Mouse (Mus musculus): ENCODE data around the gene Tpm4. TPM values are rescaled to one million over a fixed set of nuclear protein-coding genes. Genes with fewer than 3 reads are reported as not detected.

Gene Tpm4
- 54.5 and 55.8 TPM in 2 replicates for polyA plus RNA-seq (2012; rRNA removed)

GRCm38 (mm10) chr8:72134756-72135445, at the start of gene Tpm4:
Gene Tpm4, plus strand, starts transcription at chr8:72134975.

GRCm38 (mm10) chr8:72106740-72107139, 28.0 kb upstream of the Tpm4 start, which contains the start of gene Olfr374:
Gene Olfr374, plus strand, starts transcription at chr8:72107040.

GRCm38 (mm10) chr8:72160707-72161697, 26.2 kb downstream of the Tpm4 start, which contains the start of gene Rab8a:
Gene Rab8a, plus strand, starts transcription at chr8:72161200.

GRCm38 (mm10) chr8:72189417-72190214, 54.8 kb downstream of the Tpm4 start, which contains the start of gene Hsh2d:
Gene Hsh2d, plus strand, starts transcription at chr8:72189638.

Other genes with a start within 250 kb of the Tpm4 start
- 0.53 and 0.68 TPM in 2 replicates for gene Zfp882, start 226.4 kb upstream of the Tpm4 start, polyA plus RNA-seq (2012; rRNA removed)
- 5.6 and 6.4 TPM in 2 replicates for gene Zfp617, start 226.3 kb upstream of the Tpm4 start, polyA plus RNA-seq (2012; rRNA removed)
- gene Zfp961, start 183.9 kb upstream of the Tpm4 start, polyA plus RNA-seq (2012; rRNA removed), result 8.4 and 9.4 TPM in 2 replicates
- 0.83 and 1.2 TPM in 2 replicates for gene Cyp4f18, start 125.3 kb upstream of the Tpm4 start, polyA plus RNA-seq (2012; rRNA removed)
- gene Olfr372, start 93.8 kb upstream of the Tpm4 start, polyA plus RNA-seq (2012; rRNA removed), result not detected in 2 replicates
- not detected in 2 replicates for gene Olfr373, start 51.8 kb upstream of the Tpm4 start, polyA plus RNA-seq (2012; rRNA removed)
- not detected in 2 replicates for gene Olfr374, start 27.9 kb upstream of the Tpm4 start, polyA plus RNA-seq (2012; rRNA removed)
- 59.8 and 60.7 TPM in 2 replicates for gene Rab8a, start 26.2 kb downstream of the Tpm4 start, polyA plus RNA-seq (2012; rRNA removed)
- 0.14 and 0.36 TPM in 2 replicates for gene Hsh2d, start 54.7 kb downstream of the Tpm4 start, polyA plus RNA-seq (2012; rRNA removed)
- gene Cib3, start 77.9 kb downstream of the Tpm4 start, polyA plus RNA-seq (2012; rRNA removed), result not detected in 2 replicates
- gene Gm11034, start 78.7 kb downstream of the Tpm4 start, polyA plus RNA-seq (2012; rRNA removed), result not detected in 2 replicates
- gene Fam32a, start 84.8 kb downstream of the Tpm4 start, polyA plus RNA-seq (2012; rRNA removed), result 28.7 and 30.2 TPM in 2 replicates
- 34.5 and 39.2 TPM in 2 replicates for gene Ap1m1, start 105.0 kb downstream of the Tpm4 start, polyA plus RNA-seq (2012; rRNA removed)
- gene Gm10282, start 170.3 kb downstream of the Tpm4 start, polyA plus RNA-seq (2012; rRNA removed), result 7.9 and 8.8 TPM in 2 replicates
- 3.1 TPM in 2 replicates for gene Klf2, start 184.1 kb downstream of the Tpm4 start, polyA plus RNA-seq (2012; rRNA removed)

Measured in liver, embryonic 14 days (tissue).